Mouse (Mus musculus) MEL (cell line): ENCODE measurements around the gene Il1rapl2.

Experiments used
- CTCF ChIP-seq, 3 experiments: IDR thresholded peaks in 2 of 3; conservative IDR thresholded peaks in 1 of 3; 2 replicates each; pipeline ENCODE4 v1.5.1; 2011 to 2012; ENCODE audit warnings: low read length in 3 of 3, low read depth in 2 of 3, mild to moderate bottlenecking in 2 of 3, improper control_type of control experiment in 1 of 3, inconsistent platforms in 1 of 3, mixed read lengths in 1 of 3, moderate library complexity in 1 of 3; ENCODE audit not compliant: control insufficient read depth in 1 of 3, insufficient read depth in 1 of 3, poor library complexity in 1 of 3, severe bottlenecking in 1 of 3
- RCOR1 ChIP-seq: IDR thresholded peaks from 2 replicates; pipeline ENCODE4 v1.6.1; 2012; ENCODE audit warnings: low read depth, mild to moderate bottlenecking, inconsistent platforms, low read length, improper control_type of control experiment
- USF1 ChIP-seq: IDR thresholded peaks from 2 replicates; pipeline ENCODE4 v1.6.1; 2014; ENCODE audit warnings: low read depth, mild to moderate bottlenecking, inconsistent platforms, low read length, improper control_type of control experiment, moderate library complexity

- TF ChIP-seq RCOR1 (no peak), USF1 (no peak), CTCF (IDR thresholded peaks at IDR 0.05 in 2 of 3, conservative IDR thresholded peaks at IDR 0.05 in 1 of 3; ENCODE audit: control insufficient read depth in 1 of 3, insufficient read depth in 1 of 3, low read depth in 2 of 3, low read length in 3 of 3, poor library complexity in 1 of 3, severe bottlenecking in 1 of 3) (no peak)
Measured at GRCm38 (mm10) chrX:138620106-138620505, 1049.7 kb downstream of the Il1rapl2 start.
